Mouse (Mus musculus) heart, embryonic 15.5 days (tissue): ENCODE data around the gene Cspg4. TPM values are rescaled to one million over a fixed set of nuclear protein-coding genes. Genes with fewer than 3 reads are reported as not detected.
A peak's percentile ranks its signal among the peaks of the same experiment; 100 is the strongest.

Source experiments
- ATAC-seq: fragments of 200-750 bp; cut with Nextera tagmentation; replicated peaks from 2 replicates; pipeline ENCODE4 v1.8.0; 2017; ENCODE audit warnings: low read depth, moderate TSS enrichment; ENCODE audit not compliant: insufficient number of reproducible peaks, insufficient read depth, low FRiP score
- H3K27ac ChIP-seq: fragments of 300-500 bp; sonication (generic); 2 replicates; pipeline ENCODE4 v1.5.1; 2015; ENCODE audit warnings: mild to moderate bottlenecking, inconsistent platforms
- H3K27me3 ChIP-seq: fragments of 300-500 bp; sonication (generic); 2 replicates; pipeline ENCODE4 v1.6.1; 2015; ENCODE audit warnings: inconsistent platforms
- H3K36me3 ChIP-seq: fragments of 300-500 bp; sonication (generic); 2 replicates; pipeline ENCODE4 v1.6.1; 2015; ENCODE audit warnings: mild to moderate bottlenecking, inconsistent platforms
- H3K4me1 ChIP-seq: fragments of 300-500 bp; sonication (generic); replicated peaks from 2 replicates; pipeline ENCODE4 v1.6.1; 2015; ENCODE audit warnings: inconsistent platforms
- H3K4me2 ChIP-seq: fragments of 300-500 bp; sonication (generic); 2 replicates; pipeline ENCODE4 v1.6.1; 2015; ENCODE audit warnings: inconsistent platforms, mild to moderate bottlenecking, moderate library complexity
- H3K4me3 ChIP-seq: fragments of 300-500 bp; sonication (generic); 2 replicates; pipeline ENCODE4 v1.5.1; 2015; ENCODE audit warnings: mild to moderate bottlenecking, inconsistent platforms
- H3K9ac ChIP-seq: fragments of 300-500 bp; sonication (generic); 2 replicates; pipeline ENCODE4 v1.6.1; 2015; ENCODE audit warnings: mild to moderate bottlenecking, inconsistent platforms
- H3K9me3 ChIP-seq: fragments of 300-500 bp; sonication (generic); replicated peaks from 2 replicates; pipeline ENCODE4 v1.6.1; 2016; ENCODE audit warnings: inconsistent platforms
- WGBS: fragments of 180-500 bp; shearing (Covaris S2); methylation state at CpG from one replicate; pipeline ENCODE4 v1.1.7; 2015; ENCODE audit warnings: mixed read lengths; 5-methylcytosine and 5-hydroxymethylcytosine counted together
- polyA plus RNA-seq: library from polyadenylated mRNA; unstranded; fragments of >200 nt; fragmentation: Nextera tagmentation; extraction: Ambion mirVana; gene quantifications from 2 replicates; pipeline ENCODE4 v1.2.1, GENCODE M21; 2015

Cspg4 gene
- polyA plus RNA-seq, 1 experiment from 2014 or later = 28.9 TPM

- H3K4me1 ChIP-seq = peaks cover 59% of the 10 kb centered on the region
- H3K4me3 ChIP-seq = no peak overlapping the region
- H3K9ac ChIP-seq = no peak overlapping the region
- no peaks in the 10 kb centered on the region for H3K9me3 ChIP-seq
- 68% methylated on average over 9 of the region's 9 CpGs for whole genome bisulfite sequencing
- peak overlapping the region; percentile 13 for H3K27ac ChIP-seq
- no peak for ATAC-seq
- H3K4me2 ChIP-seq = no peak overlapping the region
- H3K27me3 ChIP-seq = no peaks in the 10 kb centered on the region
- H3K36me3 ChIP-seq = peaks cover 17% of the 10 kb centered on the region; the same call in 1 of the 2 replicates
Measured at GRCm38 (mm10) chr9:56880790-56881189, 16.0 kb downstream of the Cspg4 start.

GRCm38 (mm10) chr9:56881539-56882082, 16.8 kb downstream of the Cspg4 start:
- H3K36me3 ChIP-seq = peaks cover 26% of the 10 kb centered on the region; the same call in 1 of the 2 replicates

GRCm38 (mm10) chr9:56882283-56882682, 17.4 kb downstream of the Cspg4 start:
- Histone ChIP-seq H3K4me1 (peaks cover 48% of the 10 kb centered on the region), H3K9ac (no peak overlapping the region), H3K27me3 (no peaks in the 10 kb centered on the region), H3K4me2 (no peak overlapping the region), H3K27ac (peak overlapping the region; percentile 73), H3K36me3 (peaks cover 32% of the 10 kb centered on the region; the same call in 1 of the 2 replicates), H3K9me3 (no peaks in the 10 kb centered on the region), H3K4me3 (no peak overlapping the region)
- no peak for ATAC-seq
- WGBS = 53% methylated on average over 4 of the region's 4 CpGs

More at GRCm38 (mm10) chr9:56881539-56882082, 16.8 kb downstream of the Cspg4 start:
- Histone ChIP-seq H3K27ac (peak overlapping the region; percentile 73), H3K4me1 (peaks cover 54% of the 10 kb centered on the region), H3K9me3 (no peaks in the 10 kb centered on the region), H3K4me3 (no peak overlapping the region), H3K4me2 (no peak overlapping the region), H3K9ac (no peak overlapping the region), H3K27me3 (no peaks in the 10 kb centered on the region)
- ATAC-seq = peak; percentile 37; the same call in 1 of the 2 replicates
- 64% methylated on average over 3 of the region's 3 CpGs for WGBS

- WGBS = 57% methylated on average over 12 of the region's 12 CpGs
- Histone ChIP-seq H3K9me3 (no peaks in the 10 kb centered on the region), H3K27me3 (no peaks in the 10 kb centered on the region), H3K4me2 (no peak overlapping the region), H3K4me3 (no peak overlapping the region), H3K36me3 (peaks cover 38% of the 10 kb centered on the region; the same call in 1 of the 2 replicates), H3K27ac (peak overlapping the region; percentile 73), H3K9ac (no peak overlapping the region), H3K4me1 (peaks cover 47% of the 10 kb centered on the region)
- ATAC-seq = peak; percentile 44
Measured at GRCm38 (mm10) chr9:56882818-56883217, 18.0 kb downstream of the Cspg4 start.

- Histone ChIP-seq H3K9me3 (no peaks in the 10 kb centered on the region), H3K27me3 (no peaks in the 10 kb centered on the region), H3K4me2 (no peak overlapping the region), H3K27ac (no peak overlapping the region), H3K4me3 (no peak overlapping the region), H3K36me3 (peaks cover 44% of the 10 kb centered on the region; the same call in 1 of the 2 replicates), H3K9ac (no peak overlapping the region), H3K4me1 (peaks cover 47% of the 10 kb centered on the region)
- no peak for ATAC-seq
- WGBS = 74% methylated on average over 7 of the region's 7 CpGs
Measured at GRCm38 (mm10) chr9:56883470-56883869, 18.6 kb downstream of the Cspg4 start.

GRCm38 (mm10) chr9:56884328-56884727, 19.5 kb downstream of the Cspg4 start:
- Histone ChIP-seq H3K4me2 (no peak overlapping the region), H3K9ac (no peak overlapping the region), H3K4me3 (no peak overlapping the region), H3K36me3 (peaks cover 48% of the 10 kb centered on the region; the same call in 1 of the 2 replicates), H3K9me3 (no peaks in the 10 kb centered on the region), H3K4me1 (peaks cover 42% of the 10 kb centered on the region), H3K27ac (no peak overlapping the region), H3K27me3 (no peaks in the 10 kb centered on the region)
- no peak for ATAC-seq
- WGBS = 80% methylated on average over 4 of the region's 4 CpGs

GRCm38 (mm10) chr9:56886113-56886512, 21.3 kb downstream of the Cspg4 start:
- Histone ChIP-seq H3K27me3 (0 out of 2 replicates have a peak, but pooled peaks cover 4% of the 10 kb centered on the region), H3K4me1 (peaks cover 30% of the 10 kb centered on the region), H3K4me2 (no peak overlapping the region), H3K4me3 (no peak overlapping the region), H3K27ac (no peak overlapping the region), H3K9ac (no peak overlapping the region), H3K9me3 (no peaks in the 10 kb centered on the region), H3K36me3 (peaks cover 58% of the 10 kb centered on the region; the same call in 1 of the 2 replicates)
- 58% methylated on average over 13 of the region's 13 CpGs for WGBS
- no peak for ATAC-seq

GRCm38 (mm10) chr9:56886601-56887000, 21.8 kb downstream of the Cspg4 start:
- H3K36me3 ChIP-seq = peaks cover 58% of the 10 kb centered on the region; the same call in 1 of the 2 replicates
- no peaks in the 10 kb centered on the region for H3K9me3 ChIP-seq
- no peak overlapping the region for H3K9ac ChIP-seq
- no peak overlapping the region for H3K4me3 ChIP-seq
- peaks cover 29% of the 10 kb centered on the region for H3K4me1 ChIP-seq
- H3K4me2 ChIP-seq = no peak overlapping the region
- ATAC-seq = no peak
- H3K27me3 ChIP-seq = 0 out of 2 replicates have a peak, but pooled peaks cover 4% of the 10 kb centered on the region
- 91% methylated on average over 15 of the region's 15 CpGs for WGBS
- H3K27ac ChIP-seq = no peak overlapping the region

GRCm38 (mm10) chr9:56887581-56887980, 22.7 kb downstream of the Cspg4 start:
- WGBS = 88% methylated on average over 16 of the region's 16 CpGs
- 0 out of 2 replicates have a peak, but pooled peaks cover 4% of the 10 kb centered on the region for H3K27me3 ChIP-seq
- H3K36me3 ChIP-seq = peaks cover 59% of the 10 kb centered on the region; the same call in 1 of the 2 replicates

GRCm38 (mm10) chr9:56889817-56890216, 25.0 kb downstream of the Cspg4 start:
- 21% methylated on average over 14 of the region's 14 CpGs for WGBS
- no peak for ATAC-seq
- Histone ChIP-seq H3K36me3 (peaks cover 57% of the 10 kb centered on the region; the same call in 1 of the 2 replicates), H3K4me2 (no peak overlapping the region), H3K9me3 (no peaks in the 10 kb centered on the region), H3K4me1 (peaks cover 22% of the 10 kb centered on the region), H3K4me3 (no peak overlapping the region), H3K27ac (no peak overlapping the region), H3K27me3 (0 out of 2 replicates have a peak, but pooled peaks cover 4% of the 10 kb centered on the region), H3K9ac (no peak overlapping the region)

More at GRCm38 (mm10) chr9:56887581-56887980, 22.7 kb downstream of the Cspg4 start:
- no peak overlapping the region for H3K9ac ChIP-seq
- H3K4me2 ChIP-seq = no peak overlapping the region
- ATAC-seq = no peak
- H3K4me3 ChIP-seq = no peak overlapping the region
- H3K9me3 ChIP-seq = no peaks in the 10 kb centered on the region
- peaks cover 22% of the 10 kb centered on the region for H3K4me1 ChIP-seq
- no peak overlapping the region for H3K27ac ChIP-seq

- no peak for ATAC-seq
- peaks cover 55% of the 10 kb centered on the region; the same call in 1 of the 2 replicates for H3K36me3 ChIP-seq
- WGBS = 67% methylated on average over 11 of the region's 11 CpGs
Measured at GRCm38 (mm10) chr9:56890522-56891250, 25.9 kb downstream of the Cspg4 start.

More at GRCm38 (mm10) chr9:56890522-56891250, 25.9 kb downstream of the Cspg4 start:
- Histone ChIP-seq H3K27me3 (0 out of 2 replicates have a peak, but pooled peaks cover 4% of the 10 kb centered on the region), H3K4me3 (no peak overlapping the region), H3K4me1 (peaks cover 22% of the 10 kb centered on the region), H3K27ac (peak overlapping the region; percentile 29; the same call in 1 of the 2 replicates), H3K9me3 (no peaks in the 10 kb centered on the region), H3K4me2 (no peak overlapping the region), H3K9ac (no peak overlapping the region)
